Mouse (Mus musculus): ENCODE data around the gene Pamr1. TPM values are rescaled to one million over a fixed set of nuclear protein-coding genes. Genes with fewer than 3 reads are reported as not detected.

Pamr1 gene
- polyA plus RNA-seq, 1 experiment from 2014 or later = 35.2 TPM

DNA sequence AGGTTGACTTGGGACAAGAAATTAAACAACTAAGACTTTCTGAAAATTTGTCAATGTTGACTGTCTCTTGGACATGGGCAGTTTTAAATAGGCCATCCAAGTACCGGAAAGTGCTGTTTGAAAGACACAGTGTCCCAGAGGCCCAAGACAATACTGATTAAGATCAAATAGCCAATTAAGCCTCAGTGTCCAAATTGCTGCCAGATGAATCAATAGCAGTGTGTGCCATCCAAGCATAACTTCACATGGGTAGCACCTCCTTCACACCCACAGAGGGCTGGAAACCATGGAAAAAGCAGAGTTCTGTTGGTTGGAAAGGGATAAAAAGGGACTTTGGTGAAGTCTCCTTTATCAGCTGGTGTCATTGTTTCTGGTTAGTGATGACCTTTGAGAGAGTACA lies 74.7 kb downstream of the Pamr1 start:
- no peak for ATAC-seq (ENCODE audit: insufficient read depth, low FRiP score)
- no peak overlapping the region for H3K4me3 ChIP-seq (replicated peaks; ENCODE audit: low read length)

DNA sequence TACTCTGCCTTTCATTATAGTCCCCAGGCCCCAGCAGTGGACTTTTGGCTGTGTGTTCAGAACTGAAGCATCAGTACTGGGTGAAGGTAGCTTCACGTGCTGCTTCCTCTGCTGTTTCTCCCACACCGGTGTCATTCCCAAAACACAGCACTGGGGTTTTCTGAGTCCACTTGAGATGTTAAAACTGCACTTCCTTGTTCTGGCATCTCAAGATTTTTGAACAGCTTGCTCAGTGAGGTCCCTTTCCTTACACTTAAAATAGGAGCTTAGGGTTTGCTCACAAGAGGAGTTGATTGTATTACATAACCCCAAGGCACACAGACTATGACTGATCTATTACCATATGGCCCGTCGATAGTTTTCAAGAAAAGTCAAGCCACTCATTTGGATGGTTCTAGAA lies 82.5 kb downstream of the Pamr1 start:
- Histone ChIP-seq H3K9ac (ENCODE audit: low read length) (no peak overlapping the region), H3K4me1 (ENCODE audit: control insufficient read depth, insufficient read depth, low read length) (no peaks in the 10 kb centered on the region), H3K27me3 (ENCODE audit: control insufficient read depth, insufficient read depth, low read length) (no peaks in the 10 kb centered on the region), H3K36me3 (ENCODE audit: control insufficient read depth, insufficient read depth, low read length) (no peaks in the 10 kb centered on the region), H3K9me3 (replicated peaks; ENCODE audit: control insufficient read depth, low read length) (no peaks in the 10 kb centered on the region), H3K4me2 (ENCODE audit: low read depth, low read length) (no peak overlapping the region), H3K4me3 (replicated peaks; ENCODE audit: low read length) (no peak overlapping the region), H3K27ac (ENCODE audit: low read length) (no peak overlapping the region)
- ATAC-seq (ENCODE audit: insufficient read depth, low FRiP score) = no peak
- 89% methylated on average over 4 of the region's 4 CpGs for WGBS

More for the DNA sequence above, 74.7 kb downstream of the Pamr1 start:
- Histone ChIP-seq H3K27me3 (ENCODE audit: control insufficient read depth, insufficient read depth, low read length) (no peaks in the 10 kb centered on the region), H3K4me2 (ENCODE audit: low read depth, low read length) (no peak overlapping the region), H3K27ac (ENCODE audit: low read length) (no peak overlapping the region), H3K9ac (ENCODE audit: low read length) (no peak overlapping the region), H3K36me3 (ENCODE audit: control insufficient read depth, insufficient read depth, low read length) (no peaks in the 10 kb centered on the region), H3K9me3 (replicated peaks; ENCODE audit: control insufficient read depth, low read length) (no peaks in the 10 kb centered on the region), H3K4me1 (ENCODE audit: control insufficient read depth, insufficient read depth, low read length) (no peaks in the 10 kb centered on the region)
- 93% methylated on average over 1 of the region's 1 CpGs for WGBS

DNA sequence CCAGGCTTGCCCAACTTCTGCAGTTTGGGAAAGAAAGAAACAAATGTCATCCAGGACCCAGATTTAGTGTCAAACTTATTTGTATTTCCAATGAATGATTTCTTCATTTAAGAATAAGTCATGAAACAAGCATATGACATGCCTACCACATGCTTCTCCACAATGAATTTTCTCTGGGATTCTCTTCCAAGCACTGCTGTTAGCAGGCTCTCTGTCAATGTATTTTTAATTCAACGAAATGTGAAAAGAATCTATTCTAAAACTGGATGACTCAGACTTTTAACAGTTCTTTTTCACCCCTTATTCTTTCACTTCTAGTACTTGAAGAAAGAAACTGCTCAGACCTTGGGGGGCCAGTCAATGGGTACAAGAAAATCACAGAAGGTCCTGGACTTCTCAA lies 84.2 kb downstream of the Pamr1 start:
- no peak overlapping the region for H3K4me3 ChIP-seq (replicated peaks; ENCODE audit: low read length)
- no peaks in the 10 kb centered on the region for H3K36me3 ChIP-seq (ENCODE audit: control insufficient read depth, insufficient read depth, low read length)
- no peak overlapping the region for H3K4me2 ChIP-seq (ENCODE audit: low read depth, low read length)
- 89% methylated on average over 1 of the region's 1 CpGs for WGBS
- H3K27ac ChIP-seq (ENCODE audit: low read length) = no peak overlapping the region
- no peaks in the 10 kb centered on the region for H3K9me3 ChIP-seq (replicated peaks; ENCODE audit: control insufficient read depth, low read length)
- no peak for ATAC-seq (ENCODE audit: insufficient read depth, low FRiP score)
- H3K27me3 ChIP-seq (ENCODE audit: control insufficient read depth, insufficient read depth, low read length) = no peaks in the 10 kb centered on the region
- no peaks in the 10 kb centered on the region for H3K4me1 ChIP-seq (ENCODE audit: control insufficient read depth, insufficient read depth, low read length)
- no peak overlapping the region for H3K9ac ChIP-seq (ENCODE audit: low read length)

DNA sequence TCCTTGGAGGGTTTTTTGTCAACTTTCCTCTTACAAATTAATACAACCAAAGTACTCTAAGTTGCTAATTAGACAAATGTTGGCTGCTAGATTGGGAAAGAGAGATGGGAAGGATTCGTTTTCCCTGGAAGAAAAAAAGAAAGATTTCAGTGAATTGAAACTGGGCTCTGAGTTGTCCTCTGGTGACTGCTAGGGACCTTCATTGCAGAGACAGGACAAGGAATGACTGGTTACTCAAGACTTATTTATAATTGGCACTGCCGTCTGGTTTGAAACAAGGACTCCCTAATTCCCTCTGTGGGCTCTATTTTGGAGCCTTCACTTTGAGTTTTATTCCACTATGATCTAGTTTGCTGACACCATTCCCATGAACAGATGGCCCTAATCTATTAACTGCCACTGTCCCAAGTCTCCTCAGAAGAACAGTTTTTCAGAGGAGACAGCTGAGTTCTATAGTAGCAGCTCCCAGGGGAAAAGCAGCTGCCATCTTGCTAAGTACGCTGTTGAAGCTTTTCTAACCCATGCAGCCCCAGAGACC lies 85.8 kb downstream of the Pamr1 start:
- Histone ChIP-seq H3K27me3 (ENCODE audit: control insufficient read depth, insufficient read depth, low read length) (no peaks in the 10 kb centered on the region), H3K9ac (ENCODE audit: low read length) (no peak overlapping the region), H3K36me3 (ENCODE audit: control insufficient read depth, insufficient read depth, low read length) (no peaks in the 10 kb centered on the region), H3K4me2 (ENCODE audit: low read depth, low read length) (no peak overlapping the region), H3K27ac (ENCODE audit: low read length) (no peak overlapping the region), H3K9me3 (replicated peaks; ENCODE audit: control insufficient read depth, low read length) (no peaks in the 10 kb centered on the region), H3K4me3 (replicated peaks; ENCODE audit: low read length) (no peak overlapping the region), H3K4me1 (ENCODE audit: control insufficient read depth, insufficient read depth, low read length) (no peaks in the 10 kb centered on the region)
- ATAC-seq (ENCODE audit: insufficient read depth, low FRiP score) = no peak
- WGBS = 70% methylated on average over 3 of the region's 3 CpGs

DNA sequence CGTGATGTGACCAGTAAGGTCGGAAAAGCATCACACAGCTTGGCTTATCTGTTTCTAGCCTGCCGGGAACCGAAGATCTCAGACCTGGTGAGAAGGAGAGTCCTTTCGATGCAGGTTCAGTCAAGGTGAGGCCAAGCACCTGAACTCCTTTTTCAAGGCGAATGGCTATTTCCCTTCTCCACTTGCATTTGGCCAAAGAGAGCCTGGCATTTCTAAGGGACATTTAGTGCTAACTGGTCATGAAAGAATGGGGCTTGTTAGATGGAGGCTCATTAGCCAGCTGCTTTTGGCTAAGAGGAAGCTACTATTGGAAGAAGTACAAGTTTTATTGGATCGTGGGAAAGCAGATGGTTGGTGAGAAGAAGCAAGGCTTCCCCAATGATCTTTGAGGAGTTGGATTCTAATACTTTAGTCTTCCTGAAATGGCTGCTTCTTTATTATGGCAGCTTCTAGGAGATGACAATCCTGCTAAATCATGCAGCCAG lies 86.3 kb downstream of the Pamr1 start:
- H3K4me3 ChIP-seq (replicated peaks; ENCODE audit: low read length) = no peak overlapping the region
- no peak overlapping the region for H3K9ac ChIP-seq (ENCODE audit: low read length)
- H3K27ac ChIP-seq (ENCODE audit: low read length) = no peak overlapping the region
- no peak overlapping the region for H3K4me2 ChIP-seq (ENCODE audit: low read depth, low read length)
- H3K36me3 ChIP-seq (ENCODE audit: control insufficient read depth, insufficient read depth, low read length) = no peaks in the 10 kb centered on the region
- no peak for ATAC-seq (ENCODE audit: insufficient read depth, low FRiP score)
- no peaks in the 10 kb centered on the region for H3K4me1 ChIP-seq (ENCODE audit: control insufficient read depth, insufficient read depth, low read length)
- no peaks in the 10 kb centered on the region for H3K27me3 ChIP-seq (ENCODE audit: control insufficient read depth, insufficient read depth, low read length)
- WGBS = 90% methylated on average over 7 of the region's 7 CpGs
- no peaks in the 10 kb centered on the region for H3K9me3 ChIP-seq (replicated peaks; ENCODE audit: control insufficient read depth, low read length)

DNA sequence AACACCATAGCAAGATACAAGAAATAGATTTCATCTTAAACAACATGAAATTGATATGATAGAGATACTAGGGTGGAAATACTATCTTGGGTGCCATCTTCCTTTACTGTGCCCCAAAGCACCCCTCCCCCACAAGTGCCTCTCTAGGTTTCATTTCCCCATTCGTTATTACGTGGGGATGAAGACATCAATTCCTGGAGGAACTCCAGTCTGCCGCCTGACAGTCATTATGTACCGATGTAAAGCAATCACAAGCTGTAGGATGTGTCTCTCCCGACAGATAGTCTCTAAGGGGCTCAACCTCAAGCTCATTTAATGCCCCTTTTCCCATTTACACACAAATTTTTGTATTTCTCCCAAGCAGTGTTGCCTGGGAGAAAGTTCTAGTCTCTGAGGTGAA lies 88.3 kb downstream of the Pamr1 start:
- 69% methylated on average over 5 of the region's 5 CpGs for WGBS

DNA sequence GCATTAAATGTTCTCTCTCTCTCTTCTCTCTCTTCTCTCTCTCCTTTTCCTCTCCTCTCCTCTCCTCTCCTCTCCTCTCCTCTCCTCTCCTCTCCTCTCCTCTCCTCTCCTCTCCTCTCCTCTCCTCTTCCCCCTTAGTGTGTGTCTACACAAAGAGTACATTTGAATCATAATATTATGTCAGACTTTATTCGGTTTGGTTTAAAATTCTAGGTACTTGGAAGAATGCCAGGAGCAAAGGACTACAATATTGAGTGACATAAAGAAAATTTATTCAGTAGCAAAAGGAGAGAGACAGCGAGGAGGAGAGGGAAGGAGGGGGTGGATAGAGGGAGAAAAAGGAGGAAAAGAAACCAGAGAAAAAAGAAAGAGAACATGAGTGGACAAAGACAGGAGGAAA lies 88.9 kb downstream of the Pamr1 start:
- Histone ChIP-seq H3K4me1 (ENCODE audit: control insufficient read depth, insufficient read depth, low read length) (no peaks in the 10 kb centered on the region), H3K4me2 (ENCODE audit: low read depth, low read length) (no peak overlapping the region), H3K27ac (ENCODE audit: low read length) (no peak overlapping the region), H3K9me3 (replicated peaks; ENCODE audit: control insufficient read depth, low read length) (no peaks in the 10 kb centered on the region), H3K27me3 (ENCODE audit: control insufficient read depth, insufficient read depth, low read length) (no peaks in the 10 kb centered on the region), H3K4me3 (replicated peaks; ENCODE audit: low read length) (no peak overlapping the region), H3K9ac (ENCODE audit: low read length) (no peak overlapping the region), H3K36me3 (ENCODE audit: control insufficient read depth, insufficient read depth, low read length) (no peaks in the 10 kb centered on the region)
- WGBS = 38% methylated on average over 2 of the region's 2 CpGs
- ATAC-seq (ENCODE audit: insufficient read depth, low FRiP score) = no peak

More for the DNA sequence above, 88.3 kb downstream of the Pamr1 start:
- no peak for ATAC-seq (ENCODE audit: insufficient read depth, low FRiP score)
- Histone ChIP-seq H3K4me1 (ENCODE audit: control insufficient read depth, insufficient read depth, low read length) (no peaks in the 10 kb centered on the region), H3K4me3 (replicated peaks; ENCODE audit: low read length) (no peak overlapping the region), H3K27me3 (ENCODE audit: control insufficient read depth, insufficient read depth, low read length) (no peaks in the 10 kb centered on the region), H3K9ac (ENCODE audit: low read length) (no peak overlapping the region), H3K36me3 (ENCODE audit: control insufficient read depth, insufficient read depth, low read length) (no peaks in the 10 kb centered on the region), H3K27ac (ENCODE audit: low read length) (no peak overlapping the region), H3K4me2 (ENCODE audit: low read depth, low read length) (no peak overlapping the region), H3K9me3 (replicated peaks; ENCODE audit: control insufficient read depth, low read length) (no peaks in the 10 kb centered on the region)

DNA sequence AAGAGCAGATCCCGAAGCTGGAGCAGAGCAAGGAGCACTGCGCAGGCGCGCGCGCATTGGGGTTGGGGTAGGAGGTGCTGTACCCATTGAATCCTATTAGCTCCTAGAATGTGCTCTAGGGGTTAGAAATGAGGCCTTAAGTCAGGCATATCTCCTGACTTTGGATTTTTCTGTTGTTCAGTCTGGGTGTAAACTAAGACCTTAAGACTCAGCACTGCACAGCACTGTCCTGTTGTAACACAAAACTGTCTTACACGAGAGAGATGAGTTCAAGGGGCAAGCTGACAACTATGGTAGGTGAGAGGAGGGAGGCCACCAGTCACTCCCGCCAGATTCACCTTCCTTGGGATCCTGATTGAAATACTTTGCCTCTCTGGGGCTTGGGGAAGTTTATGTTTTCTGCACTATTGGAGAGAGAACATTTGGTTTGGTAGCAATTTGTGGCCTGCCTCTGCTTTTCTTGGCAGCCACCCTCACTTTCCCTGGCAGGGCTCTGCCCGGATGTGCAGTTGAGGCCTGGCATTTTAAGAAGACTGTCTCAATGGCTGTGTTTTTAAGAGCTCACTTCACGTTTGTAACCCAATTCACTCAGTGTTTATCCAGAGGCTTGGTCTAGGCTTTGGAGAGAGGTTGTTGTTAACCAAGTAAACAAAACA lies 99.2 kb downstream of the Pamr1 start:
- no peaks in the 10 kb centered on the region for H3K4me1 ChIP-seq (ENCODE audit: control insufficient read depth, insufficient read depth, low read length)
- H3K27ac ChIP-seq (ENCODE audit: low read length) = no peak overlapping the region

DNA sequence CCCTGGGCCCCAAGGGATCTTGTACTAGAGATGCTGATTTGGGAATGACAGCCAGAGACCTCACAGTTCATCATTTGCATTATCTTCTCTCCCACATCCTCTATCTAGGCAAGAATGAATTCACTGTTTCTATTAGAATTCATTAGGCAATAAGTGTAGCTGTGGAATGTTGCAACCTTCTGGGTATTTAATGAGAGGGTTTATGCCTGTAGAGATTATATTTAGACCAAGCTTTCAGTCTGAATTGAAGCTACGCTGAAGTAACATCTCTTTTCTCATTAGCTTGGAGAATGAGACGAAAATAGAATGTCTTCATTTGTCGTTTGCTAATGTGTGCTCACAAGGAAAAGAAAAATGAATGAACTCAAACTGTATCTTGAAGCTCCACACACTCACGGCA lies 100.5 kb downstream of the Pamr1 start:
- no peaks in the 10 kb centered on the region for H3K27me3 ChIP-seq (ENCODE audit: control insufficient read depth, insufficient read depth, low read length)
- no peak overlapping the region for H3K4me3 ChIP-seq (replicated peaks; ENCODE audit: low read length)
- H3K4me1 ChIP-seq (ENCODE audit: control insufficient read depth, insufficient read depth, low read length) = no peaks in the 10 kb centered on the region
- H3K9me3 ChIP-seq (replicated peaks; ENCODE audit: control insufficient read depth, low read length) = no peaks in the 10 kb centered on the region
- H3K4me2 ChIP-seq (ENCODE audit: low read depth, low read length) = no peak overlapping the region
- no peak for ATAC-seq (ENCODE audit: insufficient read depth, low FRiP score)
- 84% methylated on average over 4 of the region's 4 CpGs for WGBS
- no peak overlapping the region for H3K9ac ChIP-seq (ENCODE audit: low read length)
- H3K36me3 ChIP-seq (ENCODE audit: control insufficient read depth, insufficient read depth, low read length) = no peaks in the 10 kb centered on the region
- H3K27ac ChIP-seq (ENCODE audit: low read length) = no peak overlapping the region

More for the DNA sequence above, 99.2 kb downstream of the Pamr1 start:
- Histone ChIP-seq H3K9ac (ENCODE audit: low read length) (no peak overlapping the region), H3K9me3 (replicated peaks; ENCODE audit: control insufficient read depth, low read length) (no peaks in the 10 kb centered on the region), H3K4me3 (replicated peaks; ENCODE audit: low read length) (no peak overlapping the region), H3K36me3 (ENCODE audit: control insufficient read depth, insufficient read depth, low read length) (no peaks in the 10 kb centered on the region), H3K27me3 (ENCODE audit: control insufficient read depth, insufficient read depth, low read length) (no peaks in the 10 kb centered on the region), H3K4me2 (ENCODE audit: low read depth, low read length) (no peak overlapping the region)
- ATAC-seq (ENCODE audit: insufficient read depth, low FRiP score) = no peak
- WGBS = 83% methylated on average over 10 of the region's 10 CpGs

All from stomach, embryonic 16.5 days (tissue).